Mouse (Mus musculus) spleen, adult 12 weeks (tissue): ENCODE results near the gene Serpinb1b.

Experiments used
- DNase-seq: peaks from one replicate; pipeline ENCODE4 v3.0.0; 2022; ENCODE audit warnings: low spot score

Serpinb1b gene

DNA sequence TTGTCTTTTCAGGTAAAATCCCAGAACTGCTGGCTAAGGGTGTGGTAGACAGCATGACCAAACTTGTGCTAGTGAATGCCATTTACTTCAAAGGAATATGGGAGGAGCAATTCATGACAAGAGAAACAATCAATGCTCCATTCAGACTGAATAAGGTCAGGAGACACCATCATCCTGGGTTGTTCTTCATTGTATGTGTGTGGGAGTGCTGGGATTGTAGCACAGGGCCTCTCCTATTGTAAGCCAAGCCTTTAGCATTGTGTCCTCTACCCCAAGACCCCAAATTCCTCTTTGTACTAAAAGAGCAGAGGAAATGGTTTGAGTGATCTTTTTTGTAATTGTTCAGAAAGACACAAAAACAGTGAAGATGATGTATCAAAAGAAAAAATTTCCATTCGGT, 12.9 kb downstream of the Serpinb1b start:
- DNase-seq: no peak

DNA sequence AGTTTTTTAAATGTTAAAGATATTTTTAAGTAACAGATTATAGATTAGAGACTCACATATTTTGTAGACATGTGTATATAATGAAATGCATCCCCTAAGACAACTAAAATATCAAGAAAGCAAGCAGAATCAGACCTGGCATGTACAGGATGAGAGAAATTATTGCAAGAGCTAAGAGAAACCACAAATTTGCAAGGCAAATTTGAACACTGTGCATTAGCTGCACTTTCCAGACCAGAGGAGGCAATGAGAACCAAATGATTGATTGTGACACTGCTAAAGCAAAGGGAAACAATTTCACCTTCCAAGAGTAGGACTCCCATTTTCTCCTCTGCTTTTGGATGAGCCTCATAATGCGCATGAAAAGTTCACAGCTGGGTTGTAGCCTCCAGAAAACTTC, 17.2 kb downstream of the Serpinb1b start:
- DNase-seq: no peak

DNA sequence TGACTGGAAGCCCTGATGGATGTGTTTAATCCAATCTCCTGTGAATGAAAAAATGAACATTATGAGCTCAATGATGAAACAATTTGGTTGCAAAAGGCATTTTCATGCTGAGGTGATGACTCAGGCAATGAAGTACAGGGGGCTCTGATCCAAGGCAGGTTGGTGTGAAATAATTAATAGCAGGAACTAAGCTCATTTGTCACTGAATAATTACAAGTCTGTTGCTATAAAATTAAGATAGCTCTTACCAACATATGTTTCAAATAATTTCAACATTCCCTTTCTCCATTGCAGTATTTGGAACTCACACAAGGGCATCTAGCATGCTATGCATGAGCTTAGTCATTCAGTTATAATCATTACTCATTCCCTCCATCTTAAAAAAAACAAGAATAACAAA, 27.3 kb downstream of the Serpinb1b start:
- DNase-seq: no peak

DNA sequence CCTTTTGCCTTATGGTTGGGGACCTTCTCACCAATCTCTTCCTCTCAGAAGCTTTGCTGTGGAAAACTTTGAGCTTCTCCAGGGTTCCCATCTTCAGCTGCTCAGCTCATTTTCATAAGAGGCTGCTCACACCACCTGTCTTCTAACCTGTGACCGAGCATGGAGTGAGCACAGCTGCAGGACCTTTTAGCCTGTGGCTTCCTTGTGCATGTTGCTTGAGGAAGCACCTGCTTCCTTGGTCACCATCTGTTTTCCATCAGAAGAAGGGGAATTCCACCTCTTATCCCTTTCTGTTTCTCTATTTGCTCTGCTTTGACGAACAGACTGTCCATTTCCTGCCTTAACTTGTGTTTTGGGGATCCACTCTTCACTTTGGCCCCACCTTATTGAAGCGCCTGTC, 34.7 kb downstream of the Serpinb1b start:
- no peak for DNase-seq

DNA sequence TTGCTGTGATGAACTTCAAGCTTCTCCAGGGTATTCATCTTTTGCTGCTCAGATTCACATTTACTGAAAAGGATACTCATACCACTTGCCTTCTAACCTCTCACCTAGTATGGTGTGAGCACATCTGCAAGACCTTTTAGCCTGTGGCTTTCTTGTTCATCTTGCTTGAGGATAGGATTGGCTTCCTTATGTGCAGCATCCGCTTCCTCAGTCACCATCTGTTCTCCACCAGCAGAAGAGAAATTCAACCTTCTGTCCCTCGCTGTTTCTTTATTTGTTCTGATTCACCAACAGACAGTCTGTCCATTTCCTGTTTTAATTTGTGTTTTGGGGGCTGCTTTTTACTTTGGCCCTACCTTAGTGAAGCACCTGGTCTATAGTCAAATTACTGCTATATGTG, 59.3 kb downstream of the Serpinb1b start:
- no peak for DNase-seq

DNA sequence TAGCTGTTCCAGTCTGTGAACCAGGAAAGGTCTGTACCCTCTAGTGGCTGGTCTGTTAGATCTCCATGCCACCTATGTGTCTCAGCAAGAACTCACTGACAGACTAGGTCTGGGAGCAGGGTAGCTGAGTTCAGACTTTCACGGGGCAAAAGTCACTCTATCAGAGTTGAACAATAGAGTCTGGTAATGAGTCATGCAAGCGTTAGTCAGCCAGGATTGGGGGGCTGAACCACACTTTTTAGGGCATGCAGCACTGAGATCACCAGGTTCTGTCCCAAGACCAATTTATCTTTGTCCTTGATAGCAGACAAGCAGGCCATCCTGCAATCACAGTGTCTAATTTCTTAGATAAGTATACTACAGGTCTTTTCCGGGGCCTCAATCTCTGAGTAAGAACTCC, 63.1 kb downstream of the Serpinb1b start:
- no peak for DNase-seq
